Mouse (Mus musculus): ENCODE results near the gene Gpx1. TPM values are rescaled to one million over a fixed set of nuclear protein-coding genes. Genes with fewer than 3 reads are reported as not detected.

The Gpx1 gene
- 474 and 511 TPM in 2 replicates for polyA plus RNA-seq (2015; fragmentation: Nextera tagmentation; extraction: Ambion mirVana)

DNA sequence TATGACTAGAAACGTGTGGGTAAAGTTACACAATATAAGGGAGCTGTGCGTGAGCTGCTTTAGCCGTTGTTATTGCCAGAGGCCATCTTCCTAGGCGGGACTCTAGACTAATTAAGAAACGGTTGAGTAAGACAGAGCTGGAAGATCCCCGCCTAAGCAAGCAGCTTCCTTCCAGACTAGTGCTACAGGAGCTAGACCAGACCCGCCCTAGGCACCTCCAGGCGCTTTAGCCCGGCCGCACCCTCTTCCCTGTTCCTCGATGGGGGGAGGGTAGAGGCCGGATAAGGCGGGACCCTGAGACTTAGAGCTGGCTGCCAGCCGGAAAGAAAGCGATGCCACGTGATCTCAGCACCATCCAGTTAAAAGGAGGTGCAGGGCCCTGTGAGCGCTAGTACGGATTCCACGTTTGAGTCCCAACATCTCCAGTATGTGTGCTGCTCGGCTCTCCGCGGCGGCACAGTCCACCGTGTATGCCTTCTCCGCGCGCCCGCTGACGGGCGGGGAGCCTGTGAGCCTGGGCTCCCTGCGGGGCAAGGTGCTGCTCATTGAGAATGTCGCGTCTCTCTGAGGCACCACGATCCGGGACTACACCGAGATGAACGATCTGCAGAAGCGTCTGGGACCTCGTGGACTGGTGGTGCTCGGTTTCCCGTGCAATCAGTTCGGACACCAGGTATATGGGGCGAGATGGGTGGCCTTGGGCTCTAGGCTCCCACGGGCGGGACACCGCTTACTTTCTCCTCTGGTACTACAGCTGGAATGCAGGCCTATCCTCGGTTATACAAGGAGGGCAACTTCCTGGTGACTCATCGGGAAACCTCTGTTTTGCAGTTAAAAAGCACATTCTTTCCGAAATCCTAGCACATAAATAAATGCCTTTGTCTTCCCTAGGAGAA is at the start of gene Gpx1:
Gpx1 (plus strand) TSS at position 18 of the 896 bp plus-strand sequence.
- Histone ChIP-seq H3K27me3 (no peaks in the 10 kb centered on the region), H3K4me3 (replicated peaks) (peak within 1 kb of the TSS; percentile 65), H3K36me3 (peaks cover 24% of the 10 kb centered on the region), H3K4me2 (replicated peaks) (peak within 1 kb of the TSS; percentile 73), H3K27ac (peak within 1 kb of the TSS; percentile 91), H3K9ac (replicated peaks) (peak within 1 kb of the TSS; percentile 85), H3K9me3 (no peaks in the 10 kb centered on the region), H3K4me1 (replicated peaks) (peaks cover 27% of the 10 kb centered on the region)
- peak; percentile 97 for ATAC-seq
- under 1% methylated on average over 49 of the region's 49 CpGs for WGBS

DNA sequence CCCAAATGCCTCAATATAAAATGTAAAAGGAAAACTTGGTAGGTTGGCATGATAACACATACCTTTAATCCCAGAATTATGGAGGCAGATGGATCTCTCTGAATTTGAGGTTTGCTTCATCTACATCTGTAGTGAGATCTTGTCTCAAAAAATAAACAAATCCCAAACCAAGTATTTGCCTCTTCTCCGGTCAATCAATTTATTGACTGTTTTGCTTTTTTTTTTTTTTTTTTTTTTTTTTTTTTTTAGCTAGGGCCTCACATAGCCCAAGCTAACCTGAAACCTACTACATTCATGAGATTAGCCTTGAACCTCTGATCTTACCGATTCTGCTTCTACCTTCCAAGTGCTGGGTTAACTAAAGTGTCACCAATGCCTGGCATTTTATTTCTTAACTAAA is 49.4 kb upstream of the Gpx1 start:
- peak overlapping the region; percentile 88 for H3K27ac ChIP-seq
- H3K9ac ChIP-seq (replicated peaks) = peak overlapping the region; percentile 70
- ATAC-seq = no peak
- 69% methylated on average over 2 of the region's 2 CpGs for WGBS
- peak overlapping the region; percentile 66 for H3K4me3 ChIP-seq (replicated peaks)
- H3K9me3 ChIP-seq = no peaks in the 10 kb centered on the region
- H3K36me3 ChIP-seq = peaks cover 11% of the 10 kb centered on the region
- H3K4me2 ChIP-seq (replicated peaks) = peak overlapping the region; percentile 66
- no peaks in the 10 kb centered on the region for H3K27me3 ChIP-seq
- H3K4me1 ChIP-seq (replicated peaks) = peaks cover 14% of the 10 kb centered on the region

DNA sequence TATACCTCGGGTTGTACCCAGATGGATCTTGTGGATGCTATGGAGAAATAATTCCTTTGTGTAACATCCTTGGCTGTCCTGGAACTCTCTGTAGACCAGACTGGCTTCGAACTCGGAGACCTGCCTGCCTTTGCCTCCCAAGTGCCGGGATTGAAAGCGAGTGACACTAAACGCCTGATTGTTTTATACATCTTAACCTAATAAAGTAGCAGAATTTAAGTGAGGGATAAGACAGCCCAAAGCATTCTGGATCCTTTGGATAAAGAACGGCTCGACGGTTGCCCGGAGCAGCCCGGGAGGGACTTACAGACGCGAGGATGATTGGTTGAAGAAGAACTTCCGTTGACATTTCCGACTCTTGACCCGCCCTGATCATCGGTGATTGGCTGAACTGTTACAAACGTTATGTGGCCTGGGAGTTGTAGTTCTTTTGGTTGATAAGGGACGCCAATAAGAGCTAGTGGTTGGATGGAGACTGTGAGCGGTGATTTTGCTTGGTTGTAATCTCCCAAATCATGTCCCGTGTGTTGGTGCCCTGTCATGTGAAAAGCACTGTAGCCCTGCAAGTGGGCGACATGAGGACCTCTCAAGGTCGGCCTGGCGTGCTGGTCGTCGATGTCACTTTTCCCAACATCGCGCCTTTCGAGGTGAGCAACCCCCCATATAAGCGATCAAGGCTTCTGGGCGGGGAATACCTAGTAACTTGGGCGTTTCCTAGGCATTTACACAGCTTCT is 48.5 kb upstream of the Gpx1 start, which contains the start of gene Nicn1:
Nicn1 (plus strand) TSS at position 414 of the 735 bp plus-strand sequence.
- H3K27me3 ChIP-seq = no peaks in the 10 kb centered on the region
- peak within 1 kb of the TSS; percentile 70 for H3K9ac ChIP-seq (replicated peaks)
- ATAC-seq = peak; percentile 98
- H3K9me3 ChIP-seq = no peaks in the 10 kb centered on the region
- WGBS = 1% methylated on average over 32 of the region's 32 CpGs
- peak within 1 kb of the TSS; percentile 66 for H3K4me2 ChIP-seq (replicated peaks)
- peaks cover 14% of the 10 kb centered on the region for H3K4me1 ChIP-seq (replicated peaks)
- H3K27ac ChIP-seq = peak within 1 kb of the TSS; percentile 88
- peak within 1 kb of the TSS; percentile 66 for H3K4me3 ChIP-seq (replicated peaks)
- peaks cover 20% of the 10 kb centered on the region for H3K36me3 ChIP-seq

DNA sequence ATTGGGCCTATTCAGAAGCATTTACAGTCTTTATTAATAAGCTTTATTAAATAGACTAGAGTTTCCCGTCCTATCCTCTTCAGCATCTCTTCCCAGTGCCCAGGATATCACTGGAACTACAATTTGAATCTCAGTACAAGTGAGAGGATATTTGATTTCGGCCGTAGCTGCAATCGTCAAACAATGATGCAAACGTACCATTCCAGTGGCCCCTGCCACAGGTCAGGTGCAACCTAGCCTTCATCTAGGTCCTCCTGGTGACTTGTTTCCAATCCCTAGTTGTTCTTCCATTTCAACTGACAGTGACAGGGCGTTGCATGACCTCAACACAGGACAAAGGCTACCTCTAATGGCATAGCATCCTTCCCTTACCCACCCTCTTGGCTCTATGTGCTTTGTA is 47.9 kb upstream of the Gpx1 start:
- peak overlapping the region; percentile 68 for H3K9ac ChIP-seq (replicated peaks)
- 44% methylated on average over 6 of the region's 6 CpGs for WGBS
- H3K9me3 ChIP-seq = no peaks in the 10 kb centered on the region
- peaks cover 25% of the 10 kb centered on the region for H3K36me3 ChIP-seq
- no peaks in the 10 kb centered on the region for H3K27me3 ChIP-seq
- H3K4me1 ChIP-seq (replicated peaks) = peaks cover 14% of the 10 kb centered on the region
- H3K27ac ChIP-seq = peak overlapping the region; percentile 88
- H3K4me2 ChIP-seq (replicated peaks) = peak overlapping the region; percentile 66
- peak; percentile 12; the same call in 1 of the 2 replicates for ATAC-seq
- H3K4me3 ChIP-seq (replicated peaks) = peak overlapping the region; percentile 66

DNA sequence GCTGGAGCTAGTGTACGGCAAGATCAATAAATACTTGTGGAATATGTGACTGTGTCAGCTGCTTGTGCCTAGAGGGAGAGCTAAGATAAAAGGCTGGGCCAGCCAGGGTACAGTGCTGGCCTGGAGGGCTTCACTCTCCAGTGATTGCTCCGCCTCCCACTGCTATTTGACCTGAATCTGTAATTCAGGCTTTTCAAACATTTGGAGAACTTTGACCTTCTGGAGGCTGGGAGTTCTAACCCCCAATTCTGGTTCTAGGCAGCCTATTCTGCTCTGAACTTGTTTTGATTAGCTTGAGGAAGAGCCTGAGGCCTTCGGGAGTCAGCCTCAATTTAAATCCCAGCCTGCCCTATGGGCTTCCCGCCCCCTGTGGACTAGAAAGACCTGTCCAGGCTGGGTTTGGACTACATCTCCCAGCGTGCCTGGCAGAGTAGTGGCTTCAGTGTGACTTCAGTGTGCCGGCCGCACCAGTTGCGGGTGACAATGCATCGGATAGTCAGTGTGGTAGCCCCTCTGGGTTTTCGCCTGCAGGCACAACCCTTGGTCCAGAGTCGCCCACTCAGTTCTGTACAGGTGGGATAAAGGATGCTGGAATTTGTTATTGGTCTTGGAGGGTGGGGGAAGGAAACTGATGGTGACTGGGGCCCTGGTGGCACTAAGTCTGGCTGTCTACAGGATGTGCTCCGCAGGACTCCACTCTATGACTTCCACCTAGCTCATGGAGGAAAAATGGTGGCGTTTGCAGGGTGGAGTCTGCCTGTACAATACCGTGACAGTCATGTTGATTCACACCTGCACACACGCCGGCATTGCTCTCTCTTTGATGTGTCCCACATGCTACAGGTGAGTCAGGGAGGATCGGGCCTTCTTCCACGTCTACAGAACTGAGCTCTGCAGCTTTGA is 42.0 kb upstream of the Gpx1 start, which contains the start of gene Amt:
Amt (plus strand) TSS at position 401 of the 903 bp plus-strand sequence.
- 15% methylated on average over 18 of the region's 18 CpGs for WGBS
- Histone ChIP-seq H3K27me3 (no peaks in the 10 kb centered on the region), H3K4me2 (replicated peaks) (peak within 1 kb of the TSS; percentile 47), H3K27ac (peak within 1 kb of the TSS; percentile 45; the same call in 1 of the 2 replicates), H3K36me3 (peaks cover 46% of the 10 kb centered on the region), H3K4me1 (replicated peaks) (peaks cover 18% of the 10 kb centered on the region), H3K4me3 (replicated peaks) (peak within 1 kb of the TSS; percentile 33), H3K9ac (replicated peaks) (peak within 1 kb of the TSS; percentile 57), H3K9me3 (no peaks in the 10 kb centered on the region)
- peak; percentile 79 for ATAC-seq

DNA sequence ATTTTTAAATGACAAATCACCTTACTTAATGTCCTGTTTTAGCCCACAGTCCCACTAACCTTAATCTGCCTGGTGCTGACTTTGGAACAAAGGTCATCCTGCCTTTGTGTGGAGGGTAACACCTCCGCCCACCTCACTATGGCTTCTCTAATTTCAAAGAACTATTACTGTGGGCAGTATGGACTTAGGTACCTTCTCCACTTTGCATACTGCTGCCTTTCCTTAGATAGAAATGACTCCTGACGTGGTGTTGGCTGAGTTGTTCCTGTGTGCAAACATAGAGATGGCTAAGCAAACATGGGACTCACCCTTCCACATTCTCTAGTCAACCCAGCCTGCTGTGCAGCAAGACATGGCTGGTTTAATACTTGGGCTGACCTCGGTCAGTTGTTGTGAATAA is 36.9 kb upstream of the Gpx1 start:
- no peak overlapping the region for H3K4me2 ChIP-seq (replicated peaks)
- no peaks in the 10 kb centered on the region for H3K9me3 ChIP-seq
- WGBS = 91% methylated on average over 3 of the region's 3 CpGs
- no peak overlapping the region for H3K4me3 ChIP-seq (replicated peaks)
- no peak for ATAC-seq
- no peak overlapping the region for H3K9ac ChIP-seq (replicated peaks)
- H3K27ac ChIP-seq = no peak overlapping the region
- no peaks in the 10 kb centered on the region for H3K27me3 ChIP-seq
- peaks cover 42% of the 10 kb centered on the region for H3K36me3 ChIP-seq
- peaks cover 19% of the 10 kb centered on the region for H3K4me1 ChIP-seq (replicated peaks)

DNA sequence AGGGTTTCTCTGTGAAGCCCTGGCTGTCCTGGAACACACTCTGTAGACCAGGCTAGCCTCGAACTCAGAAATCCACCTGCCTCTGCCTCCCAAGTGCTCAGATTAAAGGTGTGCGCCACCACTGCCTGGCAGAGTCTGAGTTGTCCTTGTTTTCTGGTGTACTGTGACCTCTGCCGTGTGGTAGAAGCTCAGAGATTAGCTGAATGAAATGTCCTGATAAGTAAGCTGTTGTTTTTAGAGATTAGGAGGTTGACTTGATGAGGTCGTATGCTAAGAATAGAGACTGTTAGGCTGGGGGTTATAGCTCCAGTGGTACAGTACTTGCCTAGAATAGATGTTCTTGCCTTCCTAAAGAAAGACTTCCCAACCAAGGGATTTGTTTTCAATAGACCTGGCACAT is 34.0 kb upstream of the Gpx1 start:
- H3K9ac ChIP-seq (replicated peaks) = peak overlapping the region; percentile 89
- H3K4me3 ChIP-seq (replicated peaks) = peak overlapping the region; percentile 93

DNA sequence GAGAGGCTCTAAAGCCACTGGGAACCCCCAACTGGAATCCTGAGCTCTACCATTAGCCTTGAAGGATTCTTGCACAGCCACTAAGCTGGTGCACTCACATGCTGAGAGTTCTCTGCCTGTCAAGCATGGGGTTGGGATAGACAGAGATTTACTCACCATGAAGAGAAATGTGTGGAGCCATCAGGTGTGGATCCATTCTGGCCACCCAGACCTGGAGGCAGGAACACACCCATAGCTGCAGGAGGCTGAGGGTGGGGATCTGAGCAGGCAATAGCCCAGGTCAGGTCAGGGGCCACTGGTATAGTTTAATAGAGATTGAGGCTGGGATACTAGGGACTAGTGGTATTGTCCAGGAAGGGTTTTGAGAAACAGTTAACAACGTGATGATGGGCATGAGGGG is 33.5 kb upstream of the Gpx1 start:
- Histone ChIP-seq H3K9ac (replicated peaks) (peak overlapping the region; percentile 89), H3K27ac (peak overlapping the region; percentile 98), H3K4me2 (replicated peaks) (peak overlapping the region; percentile 91), H3K36me3 (peaks cover 36% of the 10 kb centered on the region), H3K9me3 (no peaks in the 10 kb centered on the region), H3K4me3 (replicated peaks) (peak overlapping the region; percentile 93), H3K4me1 (replicated peaks) (peaks cover 41% of the 10 kb centered on the region), H3K27me3 (no peaks in the 10 kb centered on the region)
- ATAC-seq = 0 out of 2 replicates have a peak, but pooled peaks have one; percentile 6
- WGBS = 12% methylated on average over 1 of the region's 1 CpGs

More for the DNA sequence above, 34.0 kb upstream of the Gpx1 start:
- no peak for ATAC-seq
- Histone ChIP-seq H3K27ac (no peak overlapping the region), H3K4me2 (replicated peaks) (peak overlapping the region; percentile 91), H3K9me3 (no peaks in the 10 kb centered on the region), H3K27me3 (no peaks in the 10 kb centered on the region), H3K36me3 (peaks cover 37% of the 10 kb centered on the region), H3K4me1 (replicated peaks) (peaks cover 36% of the 10 kb centered on the region)
- WGBS = 88% methylated on average over 4 of the region's 4 CpGs

DNA sequence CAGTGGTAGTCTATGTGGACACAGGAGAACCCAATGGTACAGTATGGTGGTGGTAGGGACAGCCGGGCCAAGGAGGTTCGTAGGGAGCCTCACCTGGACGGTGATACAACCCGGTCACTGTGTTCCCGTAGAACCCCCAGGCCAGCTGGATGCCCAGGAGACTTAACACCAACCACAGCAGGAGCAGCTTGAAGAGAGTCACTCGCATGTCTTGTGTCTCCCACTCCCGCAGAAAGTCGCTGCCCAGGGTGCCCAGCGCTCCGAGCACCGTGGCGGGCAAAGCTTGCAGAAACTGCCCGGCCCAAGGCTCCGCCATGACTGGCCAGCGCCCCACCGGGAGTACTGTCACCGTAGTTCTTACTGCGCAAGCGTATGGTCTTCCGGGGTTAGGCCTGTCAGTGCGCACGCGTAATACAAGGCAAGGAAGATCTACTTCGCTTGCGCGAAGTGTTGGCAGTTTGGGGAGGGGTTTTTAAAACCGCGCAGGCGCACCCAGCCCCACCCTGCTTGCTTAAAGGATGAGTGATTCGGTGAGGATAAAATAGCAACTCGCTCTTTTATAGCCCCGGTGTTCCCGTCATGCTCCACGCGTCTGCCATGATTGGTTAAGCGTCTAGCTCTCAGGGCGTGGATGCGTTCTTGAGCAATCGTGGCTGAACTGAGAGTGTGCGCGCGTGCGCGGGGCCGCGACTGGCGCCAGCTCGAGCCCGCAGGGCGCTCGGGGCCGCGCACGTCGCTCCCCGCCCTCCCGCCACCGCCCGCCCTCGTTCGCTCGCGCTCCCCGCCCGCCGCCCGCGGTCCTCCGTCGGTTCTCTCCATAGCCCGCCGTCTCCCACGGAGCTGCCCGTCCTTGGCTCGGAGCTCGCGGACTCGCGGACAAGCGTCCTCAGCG is 32.8 kb upstream of the Gpx1 start, which contains the start of the genes Rhoa and Tcta:
Rhoa (plus strand) TSS at position 501 of the 892 bp plus-strand sequence.
Tcta (minus strand) TSS at position 532 of the 892 bp plus-strand sequence.
- peak; percentile 97 for ATAC-seq
- Histone ChIP-seq H3K4me2 (replicated peaks) (peak within 1 kb of the TSS; percentile 91), H3K27me3 (no peaks in the 10 kb centered on the region), H3K4me1 (replicated peaks) (peaks cover 41% of the 10 kb centered on the region), H3K4me3 (replicated peaks) (peak within 1 kb of the TSS; percentile 93), H3K36me3 (peaks cover 31% of the 10 kb centered on the region), H3K9me3 (no peaks in the 10 kb centered on the region), H3K27ac (peak within 1 kb of the TSS; percentile 98), H3K9ac (replicated peaks) (peak within 1 kb of the TSS; percentile 92)
- under 1% methylated on average over 74 of the region's 81 CpGs for WGBS

DNA sequence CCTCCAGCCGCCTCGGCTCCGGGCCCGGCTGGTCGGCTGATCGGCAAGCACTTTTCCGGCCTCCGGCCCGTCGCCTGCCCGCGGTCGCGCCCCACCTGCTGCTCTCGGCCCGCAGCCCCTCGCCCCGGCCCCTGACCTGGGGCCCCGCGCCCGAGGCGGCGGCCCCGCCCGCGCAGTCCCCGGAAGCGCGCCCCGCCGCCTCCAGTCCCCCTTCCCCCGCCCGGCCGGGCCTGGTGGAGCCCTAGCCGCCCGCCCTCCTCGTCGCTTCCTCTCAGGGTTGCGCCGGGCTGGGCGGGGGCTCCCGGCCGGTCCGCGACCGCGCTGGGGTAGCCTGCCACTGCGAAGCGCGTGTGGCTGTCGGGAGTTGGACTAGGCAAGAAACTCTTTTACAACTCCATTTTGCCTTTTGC is 32.1 kb upstream of the Gpx1 start:
- Histone ChIP-seq H3K27ac (peak overlapping the region; percentile 98), H3K9ac (replicated peaks) (peak overlapping the region; percentile 92), H3K4me3 (replicated peaks) (peak overlapping the region; percentile 93), H3K9me3 (no peaks in the 10 kb centered on the region), H3K4me1 (replicated peaks) (peaks cover 47% of the 10 kb centered on the region), H3K4me2 (replicated peaks) (peak overlapping the region; percentile 62), H3K27me3 (no peaks in the 10 kb centered on the region), H3K36me3 (peaks cover 25% of the 10 kb centered on the region)
- under 1% methylated on average over 48 of the region's 51 CpGs for WGBS
- ATAC-seq = peak; percentile 71

All from midbrain, embryonic 13.5 days (tissue).